Mouse (Mus musculus) E14TG2a.4 (cell line): ENCODE data around the gene Bglap2.

Experiments
- H3K27me3 ChIP-seq: 2 replicates; pipeline ENCODE4 v1.6.1; 2014; ENCODE audit warnings: low read length, control low read depth; ENCODE audit not compliant: insufficient read depth
- H3K36me3 ChIP-seq: 2 replicates; pipeline ENCODE4 v1.6.1; 2014; ENCODE audit warnings: low read length, control low read depth; ENCODE audit not compliant: insufficient read depth
- H3K4me1 ChIP-seq: replicated peaks from 2 replicates; pipeline ENCODE4 v1.6.1; 2014; ENCODE audit warnings: low read depth, low read length, control low read depth
- H3K4me3 ChIP-seq: replicated peaks from 2 replicates; pipeline ENCODE4 v1.5.1; 2014; ENCODE audit warnings: mild to moderate bottlenecking, low read length
- H3K9me3 ChIP-seq: 2 replicates; pipeline ENCODE4 v1.6.1; 2014; ENCODE audit warnings: low read length, control low read depth
- CTCF ChIP-seq: conservative IDR thresholded peaks from 2 replicates; pipeline ENCODE4 v1.5.1; 2014; ENCODE audit warnings: low read length
- NANOG ChIP-seq: IDR thresholded peaks from 2 replicates; pipeline ENCODE4 v1.6.1; 2014; ENCODE audit warnings: borderline replicate concordance, low read length, mixed read lengths
- POU5F1 ChIP-seq: IDR thresholded peaks from 2 replicates; pipeline ENCODE4 v1.6.1; 2014; ENCODE audit warnings: low read length, borderline replicate concordance

Bglap2 gene

GRCm38 (mm10) chr3:88354396-88355165 lies 23.9 kb downstream of the Bglap2 start:
- TF ChIP-seq CTCF: no peak
- TF ChIP-seq POU5F1: no peak
- TF ChIP-seq NANOG: no peak
- H3K4me1 ChIP-seq: peaks cover 34% of the 10 kb centered on the region
- peaks cover 100% of the 10 kb centered on the region for H3K36me3 ChIP-seq
- no peaks in the 10 kb centered on the region for H3K9me3 ChIP-seq
- no peaks in the 10 kb centered on the region for H3K27me3 ChIP-seq
- no peak overlapping the region for H3K4me3 ChIP-seq

- H3K9me3 ChIP-seq: no peaks in the 10 kb centered on the region
- H3K4me3 ChIP-seq: no peak overlapping the region
- no peaks in the 10 kb centered on the region for H3K27me3 ChIP-seq
These were observed 25.6 kb downstream of the Bglap2 start for GRCm38 (mm10) chr3:88352907-88353306.

GRCm38 (mm10) chr3:88350732-88351131 lies 27.8 kb downstream of the Bglap2 start:
- H3K4me3 ChIP-seq: no peak overlapping the region
- TF ChIP-seq POU5F1: no peak
- no peak for TF ChIP-seq CTCF
- TF ChIP-seq NANOG: no peak
- H3K4me1 ChIP-seq: peaks cover 6% of the 10 kb centered on the region; the same call in 1 of the 2 replicates

More at GRCm38 (mm10) chr3:88352907-88353306, 25.6 kb downstream of the Bglap2 start:
- peaks cover 100% of the 10 kb centered on the region for H3K36me3 ChIP-seq
- H3K4me1 ChIP-seq: peaks cover 17% of the 10 kb centered on the region
- TF ChIP-seq POU5F1: no peak
- TF ChIP-seq NANOG: no peak
- TF ChIP-seq CTCF: no peak

GRCm38 (mm10) chr3:88339006-88339405 lies 39.5 kb downstream of the Bglap2 start:
- Histone ChIP-seq H3K9me3 (no peaks in the 10 kb centered on the region), H3K36me3 (peaks cover 68% of the 10 kb centered on the region), H3K4me1 (peaks cover 58% of the 10 kb centered on the region), H3K4me3 (no peak overlapping the region; the same call in 1 of the 2 replicates), H3K27me3 (no peaks in the 10 kb centered on the region)
- TF ChIP-seq POU5F1 (no peak), NANOG (no peak), CTCF (no peak)

More at GRCm38 (mm10) chr3:88350732-88351131, 27.8 kb downstream of the Bglap2 start:
- no peaks in the 10 kb centered on the region for H3K27me3 ChIP-seq
- H3K9me3 ChIP-seq: no peaks in the 10 kb centered on the region
- peaks cover 100% of the 10 kb centered on the region for H3K36me3 ChIP-seq

GRCm38 (mm10) chr3:88338316-88338715 lies 40.2 kb downstream of the Bglap2 start:
- Histone ChIP-seq H3K4me1 (peaks cover 65% of the 10 kb centered on the region), H3K36me3 (peaks cover 61% of the 10 kb centered on the region), H3K9me3 (no peaks in the 10 kb centered on the region), H3K27me3 (no peaks in the 10 kb centered on the region), H3K4me3 (0 out of 2 replicates have a peak overlapping the region, but pooled peaks have one; percentile 93)
- TF ChIP-seq CTCF: no peak
- no peak for TF ChIP-seq POU5F1
- no peak for TF ChIP-seq NANOG

- Histone ChIP-seq H3K36me3 (peaks cover 53% of the 10 kb centered on the region), H3K4me1 (peaks cover 73% of the 10 kb centered on the region), H3K27me3 (peaks cover 8% of the 10 kb centered on the region), H3K9me3 (no peaks in the 10 kb centered on the region), H3K4me3 (peak overlapping the region; percentile 93)
- TF ChIP-seq CTCF: no peak
- TF ChIP-seq NANOG: no peak
- TF ChIP-seq POU5F1: no peak
These were observed 41.0 kb downstream of the Bglap2 start for GRCm38 (mm10) chr3:88337367-88338020.

- Histone ChIP-seq H3K36me3 (peaks cover 41% of the 10 kb centered on the region), H3K9me3 (no peaks in the 10 kb centered on the region), H3K4me1 (peaks cover 71% of the 10 kb centered on the region), H3K4me3 (peak within 1 kb of the TSS; percentile 93), H3K27me3 (peaks cover 14% of the 10 kb centered on the region)
- peak; percentile 40; the same call in 1 of the 2 replicates for TF ChIP-seq NANOG
- TF ChIP-seq POU5F1: no peak
- TF ChIP-seq CTCF: no peak
These were observed 42.2 kb downstream of the Bglap2 start, which contains the start of the genes Tmem79 and Smg5 for GRCm38 (mm10) chr3:88336058-88337013. Gene Tmem79 (minus strand): TSS chr3:88336148. Gene Smg5 (plus strand): TSS chr3:88336260.
